Mouse (Mus musculus) midbrain, embryonic 14.5 days (tissue): ENCODE data around the gene Tnnc1. TPM values are rescaled to one million over a fixed set of nuclear protein-coding genes. Genes with fewer than 3 reads are reported as not detected.
A peak's percentile ranks its signal among the peaks of the same experiment; 100 is the strongest.

Experiments
- ATAC-seq: fragments of 200-750 bp; cut with Nextera tagmentation; 2 replicates; pipeline ENCODE4 v1.8.0; 2017; ENCODE audit warnings: moderate number of reproducible peaks, moderate library complexity; ENCODE audit not compliant: low FRiP score, low TSS enrichment
- DNase-seq: peaks from one replicate; pipeline ENCODE4 v3.0.0-alpha.2; 2015
- H3K27ac ChIP-seq: fragments of 300-500 bp; sonication (generic); replicated peaks from 2 replicates; pipeline ENCODE4 v1.5.1; 2014; ENCODE audit warnings: mild to moderate bottlenecking, low read depth, low read length, moderate library complexity
- H3K27me3 ChIP-seq: fragments of 300-500 bp; sonication (generic); 2 replicates; pipeline ENCODE4 v1.6.1; 2014; ENCODE audit warnings: low read length, control low read depth, mixed read lengths; ENCODE audit not compliant: control insufficient read depth, insufficient read depth
- H3K36me3 ChIP-seq: fragments of 300-500 bp; sonication (generic); 2 replicates; pipeline ENCODE4 v1.6.1; 2014; ENCODE audit warnings: low read length, control low read depth; ENCODE audit not compliant: control insufficient read depth, insufficient read depth
- H3K4me1 ChIP-seq: fragments of 300-500 bp; sonication (generic); 2 replicates; pipeline ENCODE4 v1.6.1; 2014; ENCODE audit warnings: mild to moderate bottlenecking, antibody characterized with exemption, low read length, control low read depth; ENCODE audit not compliant: control insufficient read depth, insufficient read depth
- H3K4me2 ChIP-seq: fragments of 300-500 bp; sonication (generic); 2 replicates; pipeline ENCODE4 v1.6.1; 2014; ENCODE audit warnings: mild to moderate bottlenecking, low read length, moderate library complexity
- H3K4me3 ChIP-seq: fragments of 300-500 bp; sonication (generic); replicated peaks from 2 replicates; pipeline ENCODE4 v1.5.1; 2014; ENCODE audit warnings: low read depth, low read length
- H3K9ac ChIP-seq: fragments of 300-500 bp; sonication (generic); replicated peaks from 2 replicates; pipeline ENCODE4 v1.6.1; 2014; ENCODE audit warnings: mild to moderate bottlenecking, low read length, moderate library complexity
- H3K9me3 ChIP-seq: fragments of 300-500 bp; sonication (generic); 2 replicates; pipeline ENCODE4 v1.6.1; 2016; ENCODE audit warnings: low read length, control low read depth, mixed read lengths; ENCODE audit not compliant: control insufficient read depth
- WGBS: fragments of 180-500 bp; shearing (Covaris S2); extraction: QIAGEN DNeasy Blood & Tissue Kit; methylation state at CpG from one replicate; pipeline ENCODE4 v1.1.7; 2014; 5-methylcytosine and 5-hydroxymethylcytosine counted together
- polyA plus RNA-seq: library from polyadenylated mRNA; unstranded; fragments of >200 nt; fragmentation: Nextera tagmentation; extraction: Ambion mirVana; gene quantifications from 2 replicates; pipeline ENCODE4 v1.2.1, GENCODE M21; 2014

The Tnnc1 gene
- polyA plus RNA-seq, 1 experiment from 2014 or later, result 2.6 TPM

DNA sequence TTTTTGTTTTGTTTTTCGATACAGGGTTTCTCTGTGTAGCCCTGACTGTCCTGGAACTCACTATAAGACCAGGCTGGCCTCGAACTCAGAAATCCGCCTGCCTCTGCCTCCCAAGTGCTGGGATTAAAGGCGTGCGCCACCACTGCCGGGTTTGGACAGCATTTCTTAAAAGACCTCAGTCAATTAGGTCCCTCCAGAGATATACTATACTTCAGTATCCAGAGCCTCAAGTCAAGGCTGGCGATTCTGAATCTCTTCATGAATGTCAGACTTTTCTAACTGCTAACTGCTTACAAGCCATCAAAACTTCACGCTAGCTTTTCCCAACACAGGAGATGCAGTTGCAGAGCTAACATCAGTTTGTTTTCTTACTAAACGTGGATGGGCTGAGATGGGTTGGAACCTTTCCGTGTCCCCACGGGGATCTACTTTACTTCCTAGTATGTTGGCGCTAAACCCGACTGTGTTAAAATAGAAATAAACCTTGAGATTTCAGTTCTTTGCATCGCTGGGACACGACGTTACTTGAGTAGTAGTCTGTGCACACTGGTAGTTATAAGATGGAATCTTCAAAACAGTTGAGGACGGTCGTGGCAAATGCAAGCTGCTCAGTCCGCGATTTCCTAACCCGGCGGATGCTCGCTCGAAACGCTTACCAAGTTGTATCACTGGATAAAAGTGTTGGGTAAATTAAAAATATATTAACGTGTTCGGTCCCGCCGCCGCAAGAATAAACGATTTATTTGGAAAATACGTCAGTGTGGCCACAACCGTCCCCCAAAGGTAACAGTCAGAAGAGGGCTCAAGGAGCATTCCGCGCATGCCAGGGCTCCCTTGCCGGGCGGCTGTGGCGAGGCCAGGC is 42.3 kb downstream of the Tnnc1 start:
- peak; percentile 87 for ATAC-seq

DNA sequence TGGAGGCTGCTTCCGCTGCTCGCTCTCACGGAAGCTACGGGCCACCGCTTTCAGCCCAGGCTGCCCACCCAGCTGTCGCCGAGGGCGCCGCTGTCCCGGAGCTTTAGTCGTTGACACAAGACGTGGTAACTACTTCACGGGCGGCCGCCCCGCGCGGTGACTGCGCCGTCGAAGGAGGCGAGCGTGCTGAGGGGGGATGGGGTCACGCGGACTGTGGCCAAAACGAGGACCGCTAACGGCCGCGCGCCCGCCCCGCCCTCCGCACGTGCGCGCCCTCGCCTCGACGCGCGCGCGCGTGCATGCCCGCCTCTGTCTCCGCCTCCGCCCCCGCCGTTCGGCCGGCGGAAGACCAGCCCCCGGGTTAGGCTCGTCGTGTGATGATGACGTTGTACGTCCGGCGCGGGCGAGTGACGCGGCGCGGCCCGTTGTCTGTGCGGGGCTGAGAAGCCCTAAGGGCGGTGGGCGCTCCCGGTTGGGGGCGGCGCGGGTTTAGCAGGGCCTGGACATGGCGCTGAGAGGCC is 43.0 kb downstream of the Tnnc1 start, which contains the start of the genes Phf7 and Bap1:
TSS of gene Phf7 (minus strand) at position 234 of the 521 bp plus-strand sequence.
TSS of gene Bap1 (plus strand) at position 367 of the 521 bp plus-strand sequence.
- under 1% methylated on average over 73 of the region's 75 CpGs for WGBS
- Histone ChIP-seq H3K4me3 (peak within 1 kb of the TSS; percentile 97), H3K36me3 (peaks cover 37% of the 10 kb centered on the region), H3K4me2 (peak within 1 kb of the TSS; percentile 80), H3K9ac (peak within 1 kb of the TSS; percentile 98), H3K27ac (peak within 1 kb of the TSS; percentile 94), H3K9me3 (no peaks in the 10 kb centered on the region), H3K4me1 (peaks cover 9% of the 10 kb centered on the region; the same call in 1 of the 2 replicates), H3K27me3 (no peaks in the 10 kb centered on the region)
- DNase-seq, result peak; percentile 98
- ATAC-seq, result peak; percentile 92

More for the DNA sequence above, 42.3 kb downstream of the Tnnc1 start:
- Histone ChIP-seq H3K36me3 (peaks cover 30% of the 10 kb centered on the region), H3K4me3 (peak overlapping the region; percentile 97), H3K9ac (peak overlapping the region; percentile 98), H3K27ac (peak overlapping the region; percentile 94), H3K4me1 (peaks cover 9% of the 10 kb centered on the region; the same call in 1 of the 2 replicates), H3K27me3 (no peaks in the 10 kb centered on the region), H3K9me3 (no peaks in the 10 kb centered on the region), H3K4me2 (peak overlapping the region; percentile 80)
- WGBS, result 20% methylated on average over 38 of the region's 38 CpGs
- DNase-seq, result no peak

DNA sequence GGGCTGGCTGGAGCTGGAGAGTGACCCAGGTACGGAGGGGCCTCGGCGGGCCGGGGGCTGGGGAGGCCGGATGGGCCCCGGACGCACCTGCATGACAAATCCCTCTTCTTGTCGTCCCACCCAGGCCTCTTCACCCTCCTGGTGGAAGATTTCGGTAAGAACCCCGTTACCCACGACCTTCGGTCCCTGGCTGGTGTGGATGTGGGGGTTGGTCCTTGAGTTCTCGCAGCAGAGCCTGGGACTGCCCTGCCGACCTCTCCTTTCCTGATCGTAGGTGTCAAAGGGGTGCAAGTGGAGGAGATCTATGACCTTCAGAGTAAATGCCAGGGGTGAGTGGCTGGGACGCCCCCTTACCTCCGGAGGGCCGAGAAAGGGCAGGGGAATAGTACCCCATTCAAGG is 43.5 kb downstream of the Tnnc1 start:
- WGBS, result 3% methylated on average over 18 of the region's 18 CpGs
- ATAC-seq (no peak), DNase-seq (no peak)
- peak overlapping the region; percentile 97 for H3K4me3 ChIP-seq
- peaks cover 42% of the 10 kb centered on the region for H3K36me3 ChIP-seq
- peak overlapping the region; percentile 98 for H3K9ac ChIP-seq
- no peaks in the 10 kb centered on the region for H3K9me3 ChIP-seq
- peaks cover 9% of the 10 kb centered on the region; the same call in 1 of the 2 replicates for H3K4me1 ChIP-seq
- H3K4me2 ChIP-seq, result peak overlapping the region; percentile 80
- no peaks in the 10 kb centered on the region for H3K27me3 ChIP-seq
- H3K27ac ChIP-seq, result peak overlapping the region; percentile 94

DNA sequence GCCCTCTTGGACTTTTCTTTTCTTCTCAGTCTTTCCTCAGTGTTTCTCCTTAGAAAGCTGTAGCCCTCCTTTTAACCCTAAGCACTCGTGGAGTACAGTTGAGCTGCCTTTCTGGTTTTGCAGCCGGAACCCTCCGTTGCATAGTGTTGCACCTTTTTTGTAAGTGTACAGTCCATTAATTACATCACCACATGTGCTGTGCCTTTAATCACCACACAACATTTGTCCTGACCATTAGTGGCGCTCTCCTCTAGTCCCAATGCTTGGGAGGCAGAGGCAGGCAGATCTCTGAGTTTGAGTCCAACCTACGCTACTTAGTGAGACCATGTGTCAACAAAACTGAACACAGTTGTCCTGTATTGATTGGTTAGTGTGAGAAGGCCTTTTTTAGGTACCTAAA is 44.0 kb downstream of the Tnnc1 start:
- no peak for DNase-seq
- H3K4me2 ChIP-seq, result peak overlapping the region; percentile 80
- peaks cover 46% of the 10 kb centered on the region for H3K36me3 ChIP-seq
- H3K4me1 ChIP-seq, result peaks cover 9% of the 10 kb centered on the region; the same call in 1 of the 2 replicates
- peak overlapping the region; percentile 98 for H3K9ac ChIP-seq
- no peak for ATAC-seq
- 89% methylated on average over 5 of the region's 5 CpGs for WGBS
- no peaks in the 10 kb centered on the region for H3K9me3 ChIP-seq
- H3K27me3 ChIP-seq, result no peaks in the 10 kb centered on the region
- H3K4me3 ChIP-seq, result peak overlapping the region; percentile 97
- H3K27ac ChIP-seq, result no peak overlapping the region

DNA sequence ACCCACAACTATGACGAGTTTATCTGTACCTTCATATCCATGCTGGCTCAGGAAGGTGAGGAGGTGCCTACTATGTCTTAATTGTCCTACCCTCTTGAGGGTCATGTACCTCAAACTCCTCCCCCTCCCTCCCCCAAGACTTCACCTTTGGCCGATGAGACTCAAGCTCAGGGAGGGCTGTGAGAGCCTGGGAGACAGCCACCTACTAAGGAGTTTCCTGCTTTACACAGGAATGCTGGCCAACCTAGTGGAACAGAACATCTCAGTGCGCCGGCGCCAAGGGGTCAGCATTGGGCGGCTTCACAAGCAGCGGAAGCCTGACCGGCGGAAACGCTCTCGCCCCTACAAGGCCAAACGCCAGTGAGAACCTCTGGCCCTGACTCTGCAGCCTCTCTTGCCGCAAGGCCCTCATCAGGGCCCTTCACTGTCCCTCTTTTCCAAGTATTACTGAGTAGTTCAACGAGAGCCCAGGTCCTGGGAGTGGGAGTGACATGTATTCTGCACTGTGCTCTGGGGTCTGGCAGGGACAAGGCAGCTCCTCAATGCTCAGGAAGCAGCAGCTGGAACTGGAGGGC is 50.5 kb downstream of the Tnnc1 start:
- Histone ChIP-seq H3K4me1 (no peaks in the 10 kb centered on the region), H3K36me3 (peaks cover 99% of the 10 kb centered on the region), H3K4me3 (no peak overlapping the region), H3K9ac (no peak overlapping the region), H3K4me2 (no peak overlapping the region), H3K27ac (no peak overlapping the region), H3K9me3 (no peaks in the 10 kb centered on the region), H3K27me3 (no peaks in the 10 kb centered on the region)
- ATAC-seq (no peak), DNase-seq (no peak)
- 96% methylated on average over 14 of the region's 14 CpGs for WGBS

DNA sequence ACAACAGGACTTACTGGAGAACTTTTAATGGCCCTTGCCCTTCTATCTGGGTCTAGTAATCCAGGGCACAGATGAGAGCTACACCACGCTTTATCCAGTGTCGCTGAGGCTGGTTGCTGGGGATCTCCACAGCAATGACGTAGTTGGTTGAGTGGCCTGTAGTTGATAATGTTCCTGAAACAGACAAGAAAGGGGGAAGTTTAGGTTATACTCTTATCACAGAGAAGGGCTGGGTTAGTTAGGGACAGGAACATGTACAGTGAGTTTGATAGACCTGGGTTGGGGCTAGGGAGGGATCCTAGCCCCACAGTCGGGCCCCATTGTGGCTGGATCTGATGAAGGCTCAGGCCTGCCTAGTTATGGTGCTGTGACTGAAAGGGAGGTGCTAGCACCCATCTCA is 52.3 kb downstream of the Tnnc1 start:
- 97% methylated on average over 4 of the region's 4 CpGs for WGBS
- Histone ChIP-seq H3K9ac (no peak overlapping the region), H3K4me3 (no peak overlapping the region), H3K36me3 (peaks cover 83% of the 10 kb centered on the region), H3K27me3 (no peaks in the 10 kb centered on the region), H3K27ac (no peak overlapping the region), H3K4me2 (no peak overlapping the region), H3K9me3 (no peaks in the 10 kb centered on the region), H3K4me1 (no peaks in the 10 kb centered on the region)
- no peak for ATAC-seq
- no peak for DNase-seq

DNA sequence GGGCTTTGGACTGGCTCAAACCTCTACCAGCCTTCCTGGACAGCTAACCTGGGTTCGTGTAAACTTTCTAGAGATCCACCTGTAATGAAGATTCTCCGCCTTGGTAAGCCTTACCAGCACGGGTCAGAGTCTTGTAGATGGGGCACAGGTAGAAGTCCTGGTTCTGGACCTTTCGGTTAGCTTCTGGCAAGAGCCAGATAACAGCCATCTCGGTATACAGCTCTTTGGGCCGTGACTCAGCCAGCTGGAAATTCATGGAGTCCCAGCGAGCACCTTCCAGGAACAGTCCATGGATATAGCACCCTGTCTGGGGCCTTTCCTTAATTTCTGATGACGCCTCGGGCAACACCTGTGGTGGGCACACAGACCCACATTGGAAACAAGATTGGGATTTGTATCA is 52.8 kb downstream of the Tnnc1 start:
- 94% methylated on average over 9 of the region's 9 CpGs for WGBS
- H3K9me3 ChIP-seq, result no peaks in the 10 kb centered on the region
- H3K36me3 ChIP-seq, result peaks cover 77% of the 10 kb centered on the region

More for the DNA sequence above, 52.8 kb downstream of the Tnnc1 start:
- no peaks in the 10 kb centered on the region for H3K27me3 ChIP-seq
- ATAC-seq, result no peak
- DNase-seq, result no peak
- H3K4me2 ChIP-seq, result no peak overlapping the region
- H3K9ac ChIP-seq, result no peak overlapping the region
- H3K4me1 ChIP-seq, result no peaks in the 10 kb centered on the region
- no peak overlapping the region for H3K4me3 ChIP-seq
- no peak overlapping the region for H3K27ac ChIP-seq
